Mouse (Mus musculus) olfactory bulb, adult 2 months (tissue): ENCODE results near the gene Fbln2. TPM values are rescaled to one million over a fixed set of nuclear protein-coding genes. Genes with fewer than 3 reads are reported as not detected.

Source experiments
- H3K27ac ChIP-seq: fragments of 200-500 bp; 2 replicates; pipeline ENCODE4 v1.5.1; 2012; ENCODE audit warnings: low read depth, low read length; ENCODE audit not compliant: insufficient read depth
- H3K4me1 ChIP-seq: fragments of 200-500 bp; 2 replicates; pipeline ENCODE4 v1.6.1; 2012; ENCODE audit warnings: low read length; ENCODE audit not compliant: control insufficient read depth, insufficient read depth
- H3K4me3 ChIP-seq: fragments of 200-500 bp; 2 replicates; pipeline ENCODE4 v1.5.1; 2012; ENCODE audit warnings: mild to moderate bottlenecking, low read depth, low read length, moderate library complexity; ENCODE audit not compliant: insufficient read depth
- CTCF ChIP-seq: fragments of 200-500 bp; IDR thresholded peaks from 2 replicates; pipeline ENCODE4 v1.5.1; 2012; ENCODE audit warnings: low read depth, mild to moderate bottlenecking, low read length, moderate library complexity; ENCODE audit not compliant: insufficient read depth
- POLR2A ChIP-seq: fragments of 200-500 bp; IDR thresholded peaks from 2 replicates; pipeline ENCODE4 v1.6.1; 2012; ENCODE audit warnings: mild to moderate bottlenecking, low read depth, low read length, moderate library complexity; ENCODE audit not compliant: insufficient read depth
- WGBS: fragments of 180-500 bp; shearing (Covaris S2); methylation state at CpG from one replicate; pipeline ENCODE4 v1.1.7; 2018; 5-methylcytosine and 5-hydroxymethylcytosine counted together
- polyA plus RNA-seq: library from polyadenylated mRNA; stranded (reverse); fragments of >200 nt; gene quantifications from 2 replicates; pipeline ENCODE4 v1.2.4, GENCODE M21; 2012; ENCODE audit warnings: low replicate concordance; ENCODE audit not compliant: missing spikeins, insufficient read depth, insufficient read length

Fbln2 gene
- polyA plus RNA-seq, 1 experiment, result not detected

- no peak for TF ChIP-seq POLR2A
- TF ChIP-seq CTCF, result no peak
- 42% methylated on average over 3 of the region's 3 CpGs for WGBS
- H3K27ac ChIP-seq, result no peak overlapping the region
- no peak overlapping the region for H3K4me3 ChIP-seq
- peaks cover 9% of the 10 kb centered on the region for H3K4me1 ChIP-seq
Observed at GRCm38 (mm10) chr6:91187871-91188270, 24.4 kb upstream of the Fbln2 start.

DNA sequence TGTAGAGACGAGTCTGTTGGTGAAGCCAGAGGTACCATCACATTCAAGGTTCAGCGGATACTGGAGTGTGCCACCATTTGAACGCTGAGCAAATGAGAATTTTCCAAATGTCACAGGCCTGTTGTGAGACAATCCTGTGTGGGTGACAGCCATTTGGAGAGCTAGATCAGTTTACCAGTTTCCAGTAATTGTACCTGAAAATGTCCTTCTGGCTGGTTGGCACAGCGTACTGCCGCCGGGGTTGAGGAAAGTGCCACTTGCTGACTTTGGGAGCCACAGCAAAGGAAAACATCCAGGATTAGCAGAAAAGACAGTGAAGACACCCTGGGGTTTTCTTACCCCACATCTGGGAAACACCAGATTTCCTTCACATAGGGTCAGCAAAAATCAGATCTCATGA, 22.3 kb upstream of the Fbln2 start:
- H3K4me3 ChIP-seq, result no peak overlapping the region
- 88% methylated on average over 6 of the region's 6 CpGs for WGBS
- no peak overlapping the region for H3K27ac ChIP-seq
- H3K4me1 ChIP-seq, result peaks cover 9% of the 10 kb centered on the region
- TF ChIP-seq CTCF (no peak), POLR2A (no peak)

DNA sequence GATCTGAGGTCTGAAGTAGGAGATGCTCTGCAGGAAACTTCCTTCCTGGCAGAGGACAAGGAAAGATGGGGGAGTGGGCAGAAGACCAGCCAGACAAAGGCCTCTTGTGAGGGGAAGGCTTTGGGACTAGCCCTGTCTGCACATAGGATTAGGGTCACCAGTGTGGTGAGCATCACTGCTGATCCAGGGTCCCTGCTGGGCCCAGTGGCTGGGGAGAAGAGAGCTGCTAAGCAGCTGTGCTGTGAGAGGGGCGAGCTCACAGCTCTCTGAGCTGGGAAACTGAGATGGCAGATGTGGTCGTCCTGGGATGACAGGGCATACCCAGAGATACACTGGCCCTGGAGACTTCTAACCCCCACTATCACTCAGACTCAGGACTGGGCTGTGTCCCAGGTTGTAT, 20.8 kb upstream of the Fbln2 start:
- Histone ChIP-seq H3K4me3 (no peak overlapping the region), H3K4me1 (peaks cover 9% of the 10 kb centered on the region), H3K27ac (no peak overlapping the region)
- TF ChIP-seq POLR2A, result no peak
- TF ChIP-seq CTCF, result no peak
- WGBS, result 71% methylated on average over 2 of the region's 2 CpGs

- WGBS, result 78% methylated on average over 3 of the region's 3 CpGs
- no peak overlapping the region for H3K4me3 ChIP-seq
- H3K4me1 ChIP-seq, result peaks cover 9% of the 10 kb centered on the region
- TF ChIP-seq POLR2A, result no peak
- TF ChIP-seq CTCF, result no peak
- no peak overlapping the region for H3K27ac ChIP-seq
Observed at GRCm38 (mm10) chr6:91192421-91192820, 19.8 kb upstream of the Fbln2 start.

GRCm38 (mm10) chr6:91192851-91193545, 19.3 kb upstream of the Fbln2 start:
- no peak overlapping the region for H3K4me3 ChIP-seq
- WGBS, result 86% methylated on average over 1 of the region's 1 CpGs
- peaks cover 4% of the 10 kb centered on the region; the same call in 1 of the 2 replicates for H3K4me1 ChIP-seq
- no peak for TF ChIP-seq CTCF
- no peak for TF ChIP-seq POLR2A
- no peak overlapping the region for H3K27ac ChIP-seq

DNA sequence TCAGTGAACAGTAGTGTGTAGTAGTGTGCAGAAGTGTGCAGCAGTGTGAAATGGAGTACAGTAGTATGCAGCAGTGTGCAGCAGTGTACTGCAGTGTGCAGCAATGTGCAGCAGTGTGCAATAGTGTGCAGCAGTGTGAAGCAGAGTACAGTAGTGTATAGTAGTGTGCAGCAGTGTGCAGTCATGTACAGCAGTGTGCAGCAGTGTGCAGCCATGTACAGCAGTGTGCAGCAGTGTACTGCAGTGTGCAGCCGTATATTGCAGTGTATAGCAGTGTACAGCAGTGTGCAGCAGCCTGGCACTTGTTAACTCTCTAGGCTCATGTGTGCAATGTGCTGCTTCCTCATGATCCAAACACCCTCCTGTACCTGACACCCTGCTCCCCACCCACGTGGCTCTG, 13.8 kb upstream of the Fbln2 start:
- Histone ChIP-seq H3K4me3 (no peak overlapping the region), H3K27ac (no peak overlapping the region), H3K4me1 (peaks cover 17% of the 10 kb centered on the region)
- WGBS, result 69% methylated on average over 2 of the region's 2 CpGs
- TF ChIP-seq CTCF (no peak), POLR2A (no peak)

GRCm38 (mm10) chr6:91200429-91201188, 11.6 kb upstream of the Fbln2 start:
- Histone ChIP-seq H3K4me1 (peaks cover 17% of the 10 kb centered on the region), H3K27ac (no peak overlapping the region), H3K4me3 (no peak overlapping the region)
- TF ChIP-seq CTCF (no peak), POLR2A (no peak)
- WGBS, result 49% methylated on average over 8 of the region's 8 CpGs

DNA sequence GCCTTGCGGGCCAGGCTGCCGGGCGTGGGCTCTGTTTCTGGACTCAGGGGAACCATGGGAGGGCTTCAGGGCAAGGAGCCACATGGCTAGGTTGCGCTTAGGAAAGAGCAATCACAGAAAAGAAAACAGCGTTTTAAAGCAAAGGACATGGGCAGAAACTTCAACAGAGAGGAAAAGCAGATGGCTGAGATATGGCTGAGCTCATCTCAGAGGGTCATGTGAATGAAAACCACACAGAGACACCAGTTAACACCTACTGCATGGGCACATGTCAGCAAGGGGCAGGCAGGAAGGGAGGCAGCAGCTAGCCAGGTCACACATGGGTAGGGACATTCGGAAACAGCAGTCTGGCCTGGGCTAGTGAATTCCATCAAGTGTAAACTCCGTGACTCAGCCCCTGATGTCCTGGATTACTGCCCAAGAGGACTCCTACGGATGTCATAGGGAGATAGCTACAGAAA, 10.3 kb upstream of the Fbln2 start:
- Histone ChIP-seq H3K27ac (no peak overlapping the region), H3K4me1 (peaks cover 17% of the 10 kb centered on the region), H3K4me3 (no peak overlapping the region)
- TF ChIP-seq CTCF, result no peak
- no peak for TF ChIP-seq POLR2A
- 71% methylated on average over 8 of the region's 8 CpGs for WGBS

DNA sequence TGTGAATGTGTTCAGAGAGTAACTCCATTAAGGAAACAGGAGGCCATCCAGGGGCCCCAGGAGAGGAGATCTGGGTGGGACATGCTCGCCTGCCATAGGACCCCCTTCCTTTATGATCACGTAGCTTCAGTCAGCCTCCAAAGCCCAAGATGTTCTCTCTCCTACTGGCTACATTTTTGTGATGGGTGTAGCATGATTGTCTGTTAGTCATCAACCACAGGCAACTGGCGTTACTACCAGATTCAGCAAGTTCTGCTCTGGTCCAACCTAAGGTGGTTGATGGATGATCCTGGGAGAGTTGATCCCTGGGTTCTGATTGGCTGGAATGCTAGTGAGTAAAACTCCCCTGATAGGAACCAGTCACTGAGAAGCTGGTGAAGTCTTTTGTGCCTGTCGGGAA, 9.7 kb upstream of the Fbln2 start:
- no peak overlapping the region for H3K4me3 ChIP-seq
- TF ChIP-seq CTCF (no peak), POLR2A (no peak)
- H3K4me1 ChIP-seq, result peaks cover 17% of the 10 kb centered on the region
- WGBS, result 91% methylated on average over 4 of the region's 4 CpGs
- no peak overlapping the region for H3K27ac ChIP-seq

- WGBS, result 56% methylated on average over 3 of the region's 3 CpGs
Observed at GRCm38 (mm10) chr6:91205346-91205745, 6.9 kb upstream of the Fbln2 start.

More at GRCm38 (mm10) chr6:91205346-91205745, 6.9 kb upstream of the Fbln2 start:
- Histone ChIP-seq H3K27ac (no peak overlapping the region), H3K4me3 (no peak overlapping the region), H3K4me1 (peaks cover 15% of the 10 kb centered on the region)
- TF ChIP-seq CTCF (no peak), POLR2A (no peak)
